Mouse (Mus musculus) adrenal gland (tissue): ENCODE measurements around the gene Olfr979.
"Not testable (repeated sequence)": the region's sequence is repeated elsewhere in the genome, so short reads cannot be mapped to it uniquely, and the experiment has no call there.

Source experiments
- intact Hi-C: fragments of 180-260 bp; cut with DNase I; formaldehyde crosslinking; loops from one replicate; pipeline ENCODE4 v1.15.1; 2025
- long read RNA-seq, 2 experiments: library from polyadenylated mRNA; unstranded; transcript quantifications; one replicate each; pipeline ENCODE4 v2.0.0; 2020; ENCODE audit warnings: borderline replicate concordance in 1 of 2; ENCODE audit not compliant: insufficient replicate concordance in 1 of 2

The Olfr979 gene
- long read RNA-seq, experiment 1 = 0 reads
- long read RNA-seq, experiment 2 = 0 reads

DNA sequence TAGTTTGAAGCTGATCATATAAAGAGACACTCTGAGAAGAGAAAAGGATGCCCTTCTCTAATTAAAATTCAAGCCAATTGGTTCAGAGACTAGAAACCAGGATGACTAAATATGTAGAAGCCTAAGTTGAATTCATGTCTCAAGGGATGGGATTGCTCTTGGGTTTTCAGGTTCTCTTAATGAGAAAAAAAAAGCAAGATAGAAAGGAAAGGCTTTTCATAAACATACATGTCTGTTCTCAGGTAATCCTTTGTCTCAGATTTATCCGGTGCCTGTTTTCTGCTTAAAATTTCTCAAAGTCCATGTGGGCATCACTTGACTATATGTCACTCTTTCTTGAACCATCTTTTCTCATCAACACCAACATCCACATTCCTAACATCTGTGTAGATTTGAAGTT, at the start of gene Olfr979:
Olfr979 (minus strand) TSS at position 101 of the 400 bp plus-strand sequence.
- intact Hi-C loops = no loop called here

- intact Hi-C loops = no loop called here
These were observed 46.9 kb upstream of the Olfr979 start for GRCm38 (mm10) chr9:40050138-40050537.

DNA sequence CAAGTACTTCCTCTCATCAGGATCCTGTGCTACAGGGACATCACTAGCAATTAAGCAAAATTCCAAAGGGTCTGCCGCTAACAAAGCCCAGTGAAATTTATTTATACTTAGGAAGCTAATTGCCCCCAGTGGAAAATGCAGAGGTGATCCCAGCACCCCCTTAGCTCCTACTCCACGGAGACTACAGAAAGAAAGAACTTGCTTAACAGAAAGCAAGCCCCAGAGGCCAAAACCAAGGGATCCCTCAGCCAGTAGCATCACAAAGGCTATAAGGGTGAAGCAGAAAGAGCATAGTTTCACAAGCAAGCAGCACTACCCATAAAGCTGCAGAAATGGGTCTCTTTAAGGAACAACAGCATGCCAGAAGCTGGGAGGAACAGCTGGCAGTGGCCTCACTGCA, 17.9 kb upstream of the Olfr979 start, which contains the start of gene Olfr981:
Olfr981 (plus strand) TSS at position 301 of the 400 bp plus-strand sequence.
- intact Hi-C loops = no loop called here

- intact Hi-C loops = no loop called here
These were observed 6.2 kb upstream of the Olfr979 start, which contains the start of gene Olfr980 for GRCm38 (mm10) chr9:40009482-40009881. Gene Olfr980, minus strand, starts transcription at chr9:40009582.

GRCm38 (mm10) chr9:39991813-39992212, 11.5 kb downstream of the Olfr979 start, which contains the start of gene Olfr978:
Gene Olfr978, plus strand, starts transcription at chr9:39992113.
- intact Hi-C loops = no loop called here

DNA sequence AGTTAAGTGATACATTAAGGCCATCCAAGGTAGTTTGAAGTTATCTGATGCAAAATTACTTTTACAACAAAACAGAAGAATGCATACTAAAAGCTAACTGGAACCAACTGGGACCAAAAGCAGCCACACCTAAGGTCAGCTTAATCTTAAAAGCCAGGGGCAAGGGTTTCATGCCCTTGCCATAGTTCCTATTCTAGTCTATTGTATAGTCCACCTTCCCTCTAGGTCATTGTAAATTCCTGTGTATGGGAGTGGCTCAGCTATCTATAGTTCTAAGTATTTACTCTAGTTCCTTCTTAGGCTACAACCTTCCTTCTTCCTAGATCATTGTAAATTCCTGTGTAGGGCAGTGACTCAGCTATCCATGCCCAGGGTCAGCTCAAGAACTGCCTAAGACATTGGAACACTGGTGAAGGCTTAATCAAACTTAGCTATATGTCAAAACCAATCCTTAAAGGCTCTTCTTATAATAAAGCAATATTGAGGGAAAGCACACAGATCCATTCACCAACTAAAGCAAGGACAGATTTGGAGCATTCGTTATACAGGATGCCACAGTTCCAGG, 26.6 kb downstream of the Olfr979 start:
- intact Hi-C loops = not testable (repeated sequence)

DNA sequence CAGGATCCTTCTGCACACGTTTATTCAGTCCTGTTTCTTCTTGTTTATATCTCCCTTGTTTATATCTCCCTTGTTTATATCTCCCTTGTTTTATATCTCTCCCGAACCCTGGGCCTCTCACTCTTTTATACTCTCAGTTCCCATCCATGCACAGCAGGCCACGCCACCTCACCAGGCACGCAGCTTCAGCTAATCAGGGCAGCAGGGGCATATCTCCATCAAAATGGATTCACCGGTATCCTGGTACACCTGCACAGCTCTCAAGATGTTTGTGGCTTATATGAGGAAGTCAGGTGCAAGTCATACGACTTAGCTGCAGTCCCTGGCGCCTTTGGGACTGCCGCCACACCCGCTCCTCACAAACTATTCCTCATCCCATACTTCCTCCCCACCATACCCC, 42.2 kb downstream of the Olfr979 start, which contains the start of gene Olfr976:
Olfr976 (minus strand) TSS at position 101 of the 400 bp plus-strand sequence.
- intact Hi-C loops = not testable (repeated sequence)

DNA sequence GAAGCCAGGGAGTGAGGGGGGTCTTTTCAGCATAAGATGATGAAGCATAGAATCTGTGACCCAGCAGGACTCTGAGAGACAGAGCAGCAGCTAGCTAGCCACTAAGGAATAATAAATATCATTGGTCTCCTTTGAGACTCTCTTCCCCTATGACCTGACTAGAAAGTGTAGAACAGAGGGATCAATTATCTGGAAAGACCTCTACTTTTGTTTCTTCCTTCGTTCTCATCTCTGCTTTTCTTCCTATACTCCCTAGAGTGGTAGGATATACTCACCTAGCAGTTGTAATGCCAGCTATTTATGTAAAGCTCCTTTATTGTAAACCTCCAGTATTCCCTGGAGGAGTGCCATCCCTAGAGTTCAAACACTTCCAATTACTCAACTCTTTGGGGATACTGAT, 51.3 kb downstream of the Olfr979 start, which contains the start of gene Olfr975:
Olfr975 (minus strand) TSS at position 101 of the 400 bp plus-strand sequence.
- intact Hi-C loops = no loop called here
